Mouse (Mus musculus): ENCODE measurements around the gene Mkrn1.

DNA sequence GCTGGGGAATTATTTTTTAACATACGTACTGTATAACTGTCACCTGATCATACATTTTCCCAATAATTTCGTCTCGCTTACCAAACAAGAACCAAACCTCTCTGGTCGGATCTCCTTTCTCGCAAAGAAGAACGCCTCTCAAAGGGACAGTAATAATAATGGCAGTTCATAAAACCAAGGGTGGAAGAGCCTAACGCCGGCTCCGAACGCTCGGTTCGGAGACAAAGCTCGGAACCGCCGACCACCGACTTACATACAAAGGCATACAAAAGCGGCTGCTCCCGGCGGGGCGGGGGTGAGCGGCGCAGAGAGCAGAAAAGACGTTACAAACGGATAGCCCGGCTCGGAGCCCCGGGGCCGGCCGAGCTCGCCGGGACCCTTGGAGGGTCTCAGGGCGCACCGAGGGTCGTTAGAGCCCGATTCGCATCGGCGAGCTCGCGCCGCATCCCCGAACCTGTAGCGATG, 844 bp downstream of the Mkrn1 start:
- TF ChIP-seq TAL1 (IDR thresholded peaks at IDR 0.05; ENCODE audit: low read length) (no peak), GATA1 (IDR thresholded peaks at IDR 0.05; ENCODE audit: low read length) (no peak)
